9 mouse cellular contexts compared by ENCODE assay signal in genomic region chr5:93328059-93328458, GRCm38 (mm10).
A peak's percentile ranks its signal among the peaks of the same experiment; 100 is the strongest.
DNase-seq lines count a peak whose midpoint lies in the region; ATAC-seq and TF ChIP-seq lines count a peak whose summit lies in the region.
"Had no signal": no experiment of that assay in that cellular context is flagged by ENCODE, and none has a peak within 500 bp of the region (broad histone marks: within the 10 kb centered on the region; RNA-seq: fewer than 3 reads in every experiment).

No protein-coding gene starts in this region.

- H3K4me2 ChIP-seq in kidney, postnatal 0 days (ENCODE audit: low read length): no peak overlapping the region
- no peak overlapping the region for H3K4me2 ChIP-seq in liver, embryonic 13.5 days
- H3K4me2 ChIP-seq: hindbrain, embryonic 15.5 days had no signal

- 17% methylated on average over 7 of the region's 7 CpGs for WGBS in kidney, postnatal 0 days
- WGBS in liver, embryonic 13.5 days (ENCODE audit: insufficient replicate concordance): 13% methylated on average over 7 of the region's 7 CpGs

- no peaks in the 10 kb centered on the region for H3K9me3 ChIP-seq in kidney, postnatal 0 days (replicated peaks; ENCODE audit: low read length)
- no peaks in the 10 kb centered on the region for H3K9me3 ChIP-seq in liver, embryonic 13.5 days (replicated peaks)
- H3K9me3 ChIP-seq: hindbrain, embryonic 15.5 days had no signal

- peak; percentile 1 for DNase-seq in 3134 (ENCODE audit: extremely low read depth, insufficient read length, low spot score)
- peak; percentile 73 for DNase-seq in ES-CJ7 (ENCODE audit: low read depth, low spot score)
- DNase-seq in frontal cortex, postnatal 14 days (ENCODE audit: low spot score in 2 of 2): peak; percentile 29 to 69
- DNase-seq in kidney, postnatal 0 days (ENCODE audit: low spot score): peak; percentile 84
- DNase-seq in liver, embryonic 13.5 days: peak; percentile 10
- DNase-seq in right cerebral cortex, postnatal 10 days (ENCODE audit: low spot score in 2 of 2): peak; percentile 72 to 84
- DNase-seq in urinary bladder, postnatal 25 days (ENCODE audit: low spot score): peak; percentile 69

- ATAC-seq in cerebellum, adult (ENCODE audit: insufficient number of reproducible peaks, low FRiP score, low TSS enrichment): peak; percentile 88
- ATAC-seq in kidney, postnatal 0 days (replicated peaks; ENCODE audit: low FRiP score, low read depth): no peak
- no peak for ATAC-seq in liver, embryonic 13.5 days (ENCODE audit: low read depth)

- no peaks in the 10 kb centered on the region for H3K36me3 ChIP-seq in kidney, postnatal 0 days (ENCODE audit: insufficient read depth, low read length)
- H3K36me3 ChIP-seq in liver, embryonic 13.5 days: no peaks in the 10 kb centered on the region
- H3K36me3 ChIP-seq: hindbrain, embryonic 15.5 days had no signal

- no peak overlapping the region for H3K27ac ChIP-seq in kidney, postnatal 0 days
- no peak overlapping the region for H3K27ac ChIP-seq in liver, embryonic 13.5 days
- H3K27ac ChIP-seq: hindbrain, embryonic 15.5 days had no signal

- no peaks in the 10 kb centered on the region for H3K4me1 ChIP-seq in kidney, postnatal 0 days (replicated peaks; ENCODE audit: insufficient read depth, low read length)
- H3K4me1 ChIP-seq in liver, embryonic 13.5 days (replicated peaks): no peaks in the 10 kb centered on the region
- H3K4me1 ChIP-seq: hindbrain, embryonic 15.5 days had no signal

- H3K4me3 ChIP-seq in kidney, postnatal 0 days (replicated peaks; ENCODE audit: low read depth, low read length): no peak overlapping the region
- H3K4me3 ChIP-seq in liver, embryonic 13.5 days (replicated peaks): no peak overlapping the region
- H3K4me3 ChIP-seq: hindbrain, embryonic 15.5 days had no signal

- H3K9ac ChIP-seq in kidney, postnatal 0 days (ENCODE audit: low read depth, low read length): no peak overlapping the region
- no peak overlapping the region for H3K9ac ChIP-seq in liver, embryonic 13.5 days
- H3K9ac ChIP-seq: hindbrain, embryonic 15.5 days had no signal

- H3K27me3 ChIP-seq in kidney, postnatal 0 days (ENCODE audit: insufficient read depth, low read length): no peaks in the 10 kb centered on the region
- H3K27me3 ChIP-seq in liver, embryonic 13.5 days: no peaks in the 10 kb centered on the region
- H3K27me3 ChIP-seq: hindbrain, embryonic 15.5 days had no signal

- peak; percentile 89 for TF ChIP-seq CTCF in kidney, postnatal 0 days (IDR thresholded peaks at IDR 0.05; ENCODE audit: low read depth)

Comparison
In these comparisons a context has a peak if more than half of its experiments do, and no peak if none do; other contexts are left out.
1. DNase-seq: peak in every context shown above with its lines; median percentile 84 in kidney, postnatal 0 days; 78 in right cerebral cortex, postnatal 10 days; 73 in ES-CJ7; 69 in urinary bladder, postnatal 25 days; 49 in frontal cortex, postnatal 14 days; 10 in liver, embryonic 13.5 days; 1 in 3134.